Mouse (Mus musculus): ENCODE measurements around the gene Hist1h4h. TPM values are rescaled to one million over a fixed set of nuclear protein-coding genes. Genes with fewer than 3 reads are reported as not detected.
A peak's percentile ranks its signal among the peaks of the same experiment; 100 is the strongest.
"Not testable (repeated sequence)": the region's sequence is repeated elsewhere in the genome, so short reads cannot be mapped to it uniquely, and the experiment has no call there.

Hist1h4h gene
- total and polyA plus RNA-seq, 3 experiments: 61.9 to 239 (median 212) TPM

DNA sequence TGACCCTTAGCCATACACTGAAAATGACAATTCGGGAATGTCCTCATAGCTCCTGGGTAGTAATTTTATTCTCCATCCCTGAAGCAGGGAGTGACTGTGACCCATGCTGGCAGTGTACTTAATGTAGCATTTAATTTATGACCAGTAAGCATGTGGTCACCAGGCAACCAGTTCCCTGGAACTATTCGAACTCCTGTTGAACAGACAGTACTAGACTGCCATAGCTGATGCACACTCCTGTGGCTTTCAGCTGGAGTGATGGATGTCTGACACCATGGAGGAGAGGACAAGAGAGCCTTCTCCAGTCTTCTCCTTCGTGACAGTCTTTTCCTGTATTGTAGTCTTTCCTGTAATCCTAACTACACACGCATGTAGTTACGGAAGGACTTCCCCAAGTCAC, 1.8 kb upstream of the Hist1h4h start:
- intact Hi-C loops (cut with DNase I): loop anchor here (5.0 kb wide), 1 partner anchor 1502 kb away; no protein-coding TSS in a partner anchor
- no peak for DNase-seq

GRCm38 (mm10) chr13:23529480-23530165, 1.2 kb upstream of the Hist1h4h start:
- intact Hi-C loops (cut with DNase I): loop anchor here (1.0 to 5.0 kb wide), 6 partner anchors 10 to 1502 kb away; partner anchors contain the start of genes Hist1h1e, Hist1h2be and Hist1h3f
- peak overlapping the region; percentile 97 for H3K27ac ChIP-seq
- peaks cover 4% of the 10 kb centered on the region for H3K4me1 ChIP-seq (ENCODE audit: control insufficient read depth, insufficient read depth, low read length)
- H3K36me3 ChIP-seq (ENCODE audit: control insufficient read depth, insufficient read depth, low read length): peaks cover 13% of the 10 kb centered on the region
- no peaks in the 10 kb centered on the region for H3K27me3 ChIP-seq (ENCODE audit: control insufficient read depth, insufficient read depth, low read length)
- 24% methylated on average over 2 of the region's 2 CpGs for WGBS
- DNase-seq: no peak
- no peaks in the 10 kb centered on the region for H3K79me2 ChIP-seq (replicated peaks; ENCODE audit: control insufficient read depth, insufficient read depth, low read length)
- H3K4me3 ChIP-seq: peak overlapping the region; percentile 86
- no peak overlapping the region for H3K9ac ChIP-seq (ENCODE audit: low read depth, low read length)
- TF ChIP-seq EP300 (IDR thresholded peaks at IDR 0.05; ENCODE audit: insufficient read depth, low read depth, low read length) (no peak), CTCF (IDR thresholded peaks at IDR 0.05) (no peak), POLR2A (IDR thresholded peaks at IDR 0.05; ENCODE audit: insufficient read depth, low read depth, low read length) (no peak)

More for the DNA sequence above, 1.8 kb upstream of the Hist1h4h start:
- Histone ChIP-seq H3K27ac (peak overlapping the region; percentile 97), H3K4me3 (no peak overlapping the region), H3K79me2 (replicated peaks; ENCODE audit: control insufficient read depth, insufficient read depth, low read length) (no peaks in the 10 kb centered on the region), H3K36me3 (ENCODE audit: control insufficient read depth, insufficient read depth, low read length) (peaks cover 10% of the 10 kb centered on the region), H3K4me1 (ENCODE audit: control insufficient read depth, insufficient read depth, low read length) (peaks cover 4% of the 10 kb centered on the region), H3K27me3 (ENCODE audit: control insufficient read depth, insufficient read depth, low read length) (no peaks in the 10 kb centered on the region), H3K9ac (ENCODE audit: low read depth, low read length) (no peak overlapping the region)
- TF ChIP-seq EP300 (IDR thresholded peaks at IDR 0.05; ENCODE audit: insufficient read depth, low read depth, low read length) (no peak), CTCF (IDR thresholded peaks at IDR 0.05) (no peak), POLR2A (IDR thresholded peaks at IDR 0.05; ENCODE audit: insufficient read depth, low read depth, low read length) (no peak)
- 77% methylated on average over 5 of the region's 5 CpGs for WGBS

DNA sequence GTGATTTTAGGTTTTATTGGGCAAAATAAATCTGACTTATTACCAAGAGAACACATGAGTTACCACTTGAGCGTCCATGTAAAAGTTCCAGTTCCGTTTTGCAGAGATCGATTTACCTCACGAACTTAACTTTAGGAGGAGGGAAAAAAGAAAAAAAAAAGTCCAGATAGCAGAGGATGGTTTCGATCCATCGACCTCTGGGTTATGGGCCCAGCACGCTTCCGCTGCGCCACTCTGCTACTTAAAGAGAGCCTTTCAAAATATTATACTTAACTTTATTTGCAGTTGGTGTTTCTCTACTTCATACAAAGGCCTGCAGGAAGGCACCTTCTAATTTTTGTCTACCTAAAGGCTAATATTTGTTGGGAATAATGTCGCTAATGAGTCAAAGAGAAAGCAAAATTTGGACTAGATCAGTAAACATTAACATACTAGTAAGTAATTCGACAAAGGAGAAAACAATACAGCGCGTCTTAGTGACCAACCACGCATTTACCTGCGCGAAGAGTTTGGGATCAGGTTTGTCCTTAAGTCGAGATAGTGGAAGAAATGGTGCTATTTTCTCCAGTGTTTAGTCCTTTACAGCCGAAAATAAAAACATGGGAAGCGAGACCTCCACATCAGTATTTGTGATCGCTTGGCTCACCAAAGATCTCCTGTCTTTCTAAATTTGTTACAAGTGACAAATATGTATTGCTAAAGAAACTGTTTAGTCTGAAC, 509 bp upstream of the Hist1h4h start:
- H3K36me3 ChIP-seq (ENCODE audit: control insufficient read depth, insufficient read depth, low read length): peaks cover 14% of the 10 kb centered on the region
- under 1% methylated on average over 20 of the region's 20 CpGs for WGBS
- intact Hi-C loops (cut with DNase I): loop anchor here (1.0 to 5.0 kb wide), 5 partner anchors 11 to 212 kb away; partner anchors contain the start of genes Hist1h1e, Hist1h2be and Hist1h3f
- H3K9ac ChIP-seq (ENCODE audit: low read depth, low read length): peak overlapping the region; percentile 75
- H3K4me1 ChIP-seq (ENCODE audit: control insufficient read depth, insufficient read depth, low read length): peaks cover 4% of the 10 kb centered on the region
- 0 out of 2 replicates have a peak, but pooled peaks have one; percentile 57 for TF ChIP-seq EP300 (IDR thresholded peaks at IDR 0.05; ENCODE audit: insufficient read depth, low read depth, low read length)
- no peak for TF ChIP-seq POLR2A (IDR thresholded peaks at IDR 0.05; ENCODE audit: insufficient read depth, low read depth, low read length)
- no peak for TF ChIP-seq CTCF (IDR thresholded peaks at IDR 0.05)
- H3K27ac ChIP-seq: peak overlapping the region; percentile 97
- DNase-seq: peak; percentile 69 to 74
- H3K4me3 ChIP-seq: peak overlapping the region; percentile 86
- no peaks in the 10 kb centered on the region for H3K27me3 ChIP-seq (ENCODE audit: control insufficient read depth, insufficient read depth, low read length)
- H3K79me2 ChIP-seq (replicated peaks; ENCODE audit: control insufficient read depth, insufficient read depth, low read length): no peaks in the 10 kb centered on the region

DNA sequence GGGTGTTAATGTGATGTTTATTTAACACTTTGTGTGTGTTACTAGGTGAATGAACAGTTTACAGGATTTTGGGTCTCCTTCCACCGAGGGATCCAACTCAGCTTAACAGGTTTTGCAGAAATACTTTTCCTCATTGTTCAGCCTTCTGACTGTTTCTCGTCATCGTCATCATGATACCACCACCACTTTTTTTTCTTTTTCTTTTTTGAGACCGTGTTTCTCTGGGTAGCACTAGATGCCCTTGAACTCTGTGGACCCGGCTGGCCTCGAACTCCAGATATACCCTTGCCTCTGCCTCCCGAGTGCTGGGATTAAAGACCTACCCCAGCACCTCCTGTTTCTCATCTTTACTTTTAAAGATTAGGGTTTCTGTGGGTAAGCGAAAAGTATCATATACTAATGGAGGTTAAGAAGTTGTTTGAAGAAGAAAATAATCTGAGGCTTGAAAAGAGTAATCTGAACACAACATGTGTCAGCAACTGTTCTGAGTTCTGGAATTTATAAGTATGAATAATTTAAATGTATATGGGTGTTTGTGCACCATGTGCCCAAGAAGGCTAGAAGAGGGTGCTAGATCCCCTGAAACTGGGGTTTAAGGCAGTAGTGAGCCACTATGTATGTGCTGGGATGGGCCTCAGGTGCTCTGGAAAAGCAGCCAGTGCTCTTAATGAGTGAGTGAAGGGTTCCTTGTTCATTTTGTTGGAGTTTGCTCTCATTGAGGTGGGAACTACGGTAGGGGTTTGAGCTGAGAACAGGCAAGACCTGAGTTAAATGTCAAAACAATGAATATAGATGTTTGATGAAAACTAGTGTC, 1.6 kb downstream of the Hist1h4h start:
- no peak overlapping the region for H3K9ac ChIP-seq (ENCODE audit: low read depth, low read length)
- TF ChIP-seq EP300 (IDR thresholded peaks at IDR 0.05; ENCODE audit: insufficient read depth, low read depth, low read length) (no peak), CTCF (IDR thresholded peaks at IDR 0.05) (no peak), POLR2A (IDR thresholded peaks at IDR 0.05; ENCODE audit: insufficient read depth, low read depth, low read length) (no peak)
- 22% methylated on average over 9 of the region's 9 CpGs for WGBS
- peaks cover 4% of the 10 kb centered on the region for H3K4me1 ChIP-seq (ENCODE audit: control insufficient read depth, insufficient read depth, low read length)
- peaks cover 14% of the 10 kb centered on the region for H3K36me3 ChIP-seq (ENCODE audit: control insufficient read depth, insufficient read depth, low read length)
- peak overlapping the region; percentile 86 for H3K4me3 ChIP-seq
- DNase-seq: no peak
- peak overlapping the region; percentile 97; the same call in 1 of the 2 replicates for H3K27ac ChIP-seq
- no peaks in the 10 kb centered on the region for H3K27me3 ChIP-seq (ENCODE audit: control insufficient read depth, insufficient read depth, low read length)
- H3K79me2 ChIP-seq (replicated peaks; ENCODE audit: control insufficient read depth, insufficient read depth, low read length): no peaks in the 10 kb centered on the region
- intact Hi-C loops (cut with DNase I): loop anchor here (5.0 kb wide), 2 partner anchors 90 to 210 kb away; partner anchors contain the start of genes Hist1h1e and Hist1h2be

DNA sequence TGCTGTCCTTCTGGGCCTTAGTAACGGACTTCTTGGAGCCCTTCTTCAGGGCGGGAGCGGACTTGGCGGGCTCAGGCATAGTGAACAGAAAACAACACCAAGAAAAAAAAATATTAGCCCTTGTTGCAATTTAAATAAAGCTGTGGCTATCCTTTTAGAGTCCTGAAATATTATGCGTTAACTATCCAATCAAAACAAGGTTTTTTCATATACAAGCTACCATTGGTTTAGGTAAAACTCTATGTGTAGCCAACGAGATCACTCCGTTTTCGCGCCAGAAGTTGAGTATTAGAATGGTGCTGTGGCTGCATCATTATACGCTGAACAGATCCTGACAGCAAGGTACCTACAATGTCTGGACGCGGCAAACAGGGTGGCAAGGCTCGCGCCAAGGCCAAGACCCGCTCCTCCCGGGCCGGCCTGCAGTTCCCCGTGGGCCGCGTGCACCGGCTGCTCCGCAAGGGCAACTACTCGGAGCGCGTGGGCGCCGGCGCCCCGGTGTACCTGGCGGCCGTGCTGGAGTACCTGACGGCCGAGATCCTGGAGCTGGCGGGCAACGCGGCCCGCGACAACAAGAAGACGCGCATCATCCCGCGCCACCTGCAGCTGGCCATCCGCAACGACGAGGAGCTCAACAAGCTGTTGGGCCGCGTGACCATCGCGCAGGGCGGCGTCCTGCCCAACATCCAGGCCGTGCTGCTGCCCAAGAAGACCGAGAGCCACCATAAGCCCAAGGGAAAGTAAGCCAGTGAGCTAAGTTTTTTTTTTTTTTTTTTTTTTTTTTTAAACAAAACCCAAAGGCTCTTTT, 2.9 kb downstream of the Hist1h4h start, which contains the start of gene Hist1h2af:
TSS of gene Hist1h2af (plus strand) at position 347 of the 808 bp plus-strand sequence.
- peak in 1 of 2 experiments; percentile 47 for DNase-seq
- 1% methylated on average over 31 of the region's 53 CpGs for WGBS
- not testable (repeated sequence) for H3K79me2 ChIP-seq (replicated peaks; ENCODE audit: control insufficient read depth, insufficient read depth, low read length); H3K27me3 ChIP-seq (ENCODE audit: control insufficient read depth, insufficient read depth, low read length); H3K4me1 ChIP-seq (ENCODE audit: control insufficient read depth, insufficient read depth, low read length); H3K27ac ChIP-seq
- Histone ChIP-seq H3K4me3 (peak within 1 kb of the TSS; percentile 51), H3K9ac (ENCODE audit: low read depth, low read length) (peak within 1 kb of the TSS; percentile 60), H3K36me3 (ENCODE audit: control insufficient read depth, insufficient read depth, low read length) (peaks cover 14% of the 10 kb centered on the region)
- intact Hi-C loops (cut with DNase I): loop anchor here (5.0 kb wide), 2 partner anchors 89 to 209 kb away; partner anchors contain the start of genes Hist1h1e and Hist1h2be
- peak; percentile 34 for TF ChIP-seq CTCF (IDR thresholded peaks at IDR 0.05)
